Mouse (Mus musculus) R1 (cell line): Measurements from ENCODE around the gene Olfr951.

Experiments
- DNase-seq: peaks from one replicate; pipeline ENCODE4 v3.0.0-alpha.2; 2018; ENCODE audit warnings: low read depth, low spot score

The Olfr951 gene

DNA sequence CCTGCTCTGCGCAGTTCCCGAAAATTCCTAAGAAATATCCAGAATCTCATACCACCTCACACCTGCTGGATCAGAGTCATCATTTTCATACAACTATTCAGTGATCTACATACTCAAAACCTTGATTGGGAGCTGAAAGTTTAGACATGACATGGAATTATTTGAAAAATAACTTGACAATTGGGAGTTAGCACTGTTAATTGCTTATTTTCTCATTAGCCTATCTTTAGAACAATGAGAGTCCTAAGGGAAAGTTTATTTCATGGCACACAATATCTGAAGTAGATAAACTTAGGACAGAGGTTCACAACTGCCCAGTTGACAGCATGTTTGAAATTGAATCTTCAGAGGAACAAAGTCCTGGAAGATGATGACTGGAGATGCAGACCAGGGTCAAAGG is at the start of gene Olfr951:
Gene Olfr951, plus strand, starts transcription at position 301 of the 400 bp plus-strand sequence.
- DNase-seq: no peak

DNA sequence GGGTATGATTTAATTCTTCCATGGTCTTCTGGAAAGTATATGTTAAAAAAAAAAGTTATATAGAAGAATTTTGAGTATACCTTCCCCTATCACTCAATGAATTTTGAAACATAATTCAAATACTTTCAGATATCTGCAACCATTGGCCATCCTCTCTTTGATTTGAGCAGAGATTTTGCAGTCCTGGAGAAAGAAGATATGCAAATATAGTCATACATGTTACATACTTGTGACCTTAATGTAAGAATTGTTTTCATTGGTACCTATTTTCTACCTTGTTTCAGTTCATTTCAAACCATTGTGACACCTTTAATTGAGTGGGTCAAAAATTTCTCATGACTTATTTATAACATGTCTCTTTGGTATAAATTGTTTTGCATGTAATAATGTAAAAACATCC is 39.8 kb downstream of the Olfr951 start, which contains the start of gene Olfr952:
Gene Olfr952, minus strand, starts transcription at position 101 of the 400 bp plus-strand sequence.
- no peak for DNase-seq
